Mouse (Mus musculus): ENCODE measurements around the gene Spata13.

The Spata13 gene

DNA sequence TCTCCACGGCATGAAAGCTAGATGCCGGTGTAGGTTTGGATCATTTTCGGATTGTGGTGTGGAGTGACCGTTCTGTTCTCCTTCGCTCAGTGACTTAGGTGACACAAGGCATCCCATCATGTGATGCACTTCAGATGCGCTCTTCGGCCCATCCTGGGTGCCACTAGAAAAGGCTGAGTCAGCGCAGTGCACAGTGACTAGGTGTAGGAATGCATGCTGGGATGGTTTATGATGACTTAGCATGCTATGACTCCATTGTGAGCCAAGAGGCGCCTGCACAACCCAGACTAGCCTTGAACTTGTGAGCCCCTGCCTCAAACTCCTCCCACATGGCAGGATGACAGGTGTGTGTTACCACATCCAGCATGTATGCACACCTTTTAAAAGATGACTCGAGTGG, 112.3 kb downstream of the Spata13 start:
- DNase-seq (ENCODE audit: low read depth in 2 of 2, low spot score in 2 of 2), result no peak

DNA sequence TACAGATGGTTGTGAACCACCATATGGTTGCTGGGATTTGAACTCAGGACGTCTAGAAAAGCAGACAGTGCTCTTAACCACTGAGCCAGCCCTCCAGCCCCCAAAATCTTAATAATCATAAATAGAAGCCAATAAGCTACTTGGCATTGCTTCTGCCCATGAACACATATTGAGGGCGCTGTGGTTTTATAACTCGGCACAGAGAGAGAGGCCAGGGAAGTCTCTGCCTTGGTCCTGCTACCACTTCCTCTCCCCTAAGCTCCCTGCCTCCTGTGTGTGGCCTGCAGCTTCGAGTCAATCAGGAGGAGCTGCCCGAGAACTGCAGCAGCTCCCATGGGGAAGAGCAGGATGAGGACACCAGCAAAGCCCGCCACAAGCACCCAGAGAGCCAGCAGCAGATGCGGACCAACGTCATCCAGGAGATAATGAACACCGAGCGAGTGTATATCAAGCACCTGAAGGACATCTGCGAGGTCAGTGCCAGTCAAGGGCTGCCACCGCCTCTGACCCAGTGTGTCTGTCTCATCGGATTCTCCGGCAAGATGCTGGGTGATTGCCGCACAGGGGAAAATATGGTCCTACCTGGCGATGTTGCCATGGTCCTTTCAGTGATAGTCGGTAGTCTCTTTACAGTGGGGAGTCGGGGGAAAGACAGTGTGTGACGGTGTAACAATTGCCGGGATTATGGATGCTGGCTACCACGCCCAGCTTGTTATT, 113.5 kb downstream of the Spata13 start:
- no peak for DNase-seq (ENCODE audit: low read depth in 2 of 2, low spot score in 2 of 2)

DNA sequence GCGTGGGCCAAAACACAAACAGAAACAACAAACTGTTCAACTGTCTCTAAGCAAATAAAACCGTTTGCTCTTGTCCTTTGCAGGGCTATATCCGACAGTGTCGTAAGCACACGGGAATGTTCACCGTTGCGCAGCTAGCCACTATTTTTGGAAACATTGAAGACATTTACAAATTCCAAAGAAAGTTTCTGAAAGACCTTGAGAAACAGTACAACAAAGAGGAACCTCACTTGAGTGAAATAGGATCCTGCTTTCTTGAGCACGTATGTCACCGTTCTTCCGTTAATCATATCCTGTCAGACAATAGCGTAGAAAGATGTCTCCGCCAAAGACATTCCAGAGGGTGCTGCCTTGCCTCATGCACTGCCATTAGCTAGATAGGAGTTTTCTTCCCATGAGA, 116.1 kb downstream of the Spata13 start:
- DNase-seq (ENCODE audit: low read depth in 2 of 2, low spot score in 2 of 2), result no peak

DNA sequence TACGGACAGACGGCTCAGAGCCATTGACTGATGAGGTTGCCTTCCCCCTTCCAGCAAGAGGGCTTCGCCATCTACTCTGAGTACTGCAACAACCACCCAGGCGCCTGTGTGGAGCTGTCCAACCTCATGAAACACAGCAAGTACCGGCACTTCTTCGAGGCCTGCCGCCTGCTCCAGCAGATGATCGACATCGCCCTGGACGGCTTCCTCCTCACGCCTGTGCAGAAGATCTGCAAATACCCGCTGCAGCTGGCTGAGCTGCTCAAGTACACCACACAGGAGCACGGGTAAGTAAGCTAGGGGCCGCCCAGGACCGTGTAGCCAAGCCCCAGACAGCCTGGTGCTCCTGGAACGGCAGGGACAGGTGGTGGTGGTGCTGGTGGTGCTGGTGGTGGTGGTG, 117.8 kb downstream of the Spata13 start:
- no peak for DNase-seq (ENCODE audit: low read depth in 2 of 2, low spot score in 2 of 2)

DNA sequence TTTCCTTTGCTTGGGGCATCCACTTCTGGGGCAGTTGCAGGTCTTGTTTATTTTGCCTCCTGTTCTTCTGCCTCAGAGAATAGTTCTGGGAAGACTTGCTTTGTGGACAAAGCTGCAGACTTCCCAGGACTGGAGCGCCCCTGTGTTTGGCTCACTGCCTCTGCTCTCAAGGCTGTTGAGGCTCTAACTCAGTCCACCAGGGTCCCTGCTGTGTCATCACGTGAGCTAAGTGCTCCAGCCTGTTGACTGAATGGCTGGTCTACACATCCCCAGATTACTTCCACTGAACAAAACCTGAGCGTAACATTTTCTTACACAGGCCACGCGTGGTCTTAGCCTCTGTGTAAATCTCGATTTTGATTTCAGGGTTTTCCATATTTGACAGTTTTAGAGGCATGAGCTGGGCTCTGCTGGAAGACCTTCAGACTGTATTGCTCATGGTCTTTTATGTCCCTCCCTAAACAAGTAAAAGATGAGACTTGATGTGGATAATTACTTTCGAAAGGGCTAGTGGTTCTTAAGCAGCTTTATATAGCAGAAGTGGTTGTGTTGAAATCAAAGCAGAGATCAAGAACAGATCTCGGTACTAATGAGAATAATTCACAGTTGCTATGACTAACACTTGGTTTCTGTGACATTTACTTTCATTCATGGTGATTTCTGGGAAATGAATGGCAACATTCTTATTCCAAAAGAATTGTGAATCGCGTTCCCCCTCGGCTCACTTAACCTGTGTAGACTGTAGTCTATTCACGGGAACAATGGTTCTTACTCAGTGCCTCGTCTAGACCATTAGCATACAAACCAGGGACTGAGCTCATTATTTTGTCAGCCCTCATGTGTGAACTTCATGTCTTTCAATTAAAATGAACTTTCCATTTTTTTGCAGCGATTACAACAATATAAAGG, 119.3 kb downstream of the Spata13 start:
- DNase-seq (ENCODE audit: low read depth in 2 of 2, low spot score in 2 of 2), result no peak

DNA sequence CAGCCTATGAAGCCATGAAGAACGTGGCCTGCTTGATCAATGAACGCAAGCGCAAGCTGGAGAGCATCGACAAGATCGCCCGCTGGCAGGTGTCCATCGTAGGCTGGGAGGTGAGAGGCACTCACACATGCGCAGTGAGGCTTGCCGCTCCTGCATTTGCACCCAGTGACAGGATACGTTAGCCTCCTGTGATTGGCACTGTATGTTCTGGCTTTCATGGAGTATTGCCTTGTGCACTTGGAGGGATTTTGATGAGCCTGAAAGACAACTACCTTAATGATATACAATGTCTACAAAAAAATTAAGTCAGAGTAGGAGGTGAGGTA, 120.0 kb downstream of the Spata13 start:
- DNase-seq (ENCODE audit: low read depth in 2 of 2, low spot score in 2 of 2), result no peak

DNA sequence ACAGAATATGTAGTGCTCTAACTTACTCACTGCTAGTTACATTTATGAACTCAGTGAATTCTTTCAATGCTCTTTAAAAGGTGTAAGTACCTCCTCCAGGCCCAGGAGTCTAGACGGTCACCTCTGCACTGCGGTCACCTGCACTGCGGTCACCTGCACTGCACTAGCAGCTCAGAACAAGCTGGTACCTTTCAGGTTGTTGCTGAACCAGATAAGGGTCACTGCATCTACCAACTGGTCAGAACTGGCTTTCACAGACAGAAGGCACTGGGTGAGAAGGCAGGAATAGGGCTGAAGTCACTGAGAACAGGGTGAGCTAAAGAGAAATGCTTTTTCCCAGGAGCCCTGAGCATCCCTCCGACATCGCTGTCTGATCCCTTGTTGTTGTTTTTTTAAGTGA, 120.9 kb downstream of the Spata13 start:
- no peak for DNase-seq (ENCODE audit: low read depth in 2 of 2, low spot score in 2 of 2)

DNA sequence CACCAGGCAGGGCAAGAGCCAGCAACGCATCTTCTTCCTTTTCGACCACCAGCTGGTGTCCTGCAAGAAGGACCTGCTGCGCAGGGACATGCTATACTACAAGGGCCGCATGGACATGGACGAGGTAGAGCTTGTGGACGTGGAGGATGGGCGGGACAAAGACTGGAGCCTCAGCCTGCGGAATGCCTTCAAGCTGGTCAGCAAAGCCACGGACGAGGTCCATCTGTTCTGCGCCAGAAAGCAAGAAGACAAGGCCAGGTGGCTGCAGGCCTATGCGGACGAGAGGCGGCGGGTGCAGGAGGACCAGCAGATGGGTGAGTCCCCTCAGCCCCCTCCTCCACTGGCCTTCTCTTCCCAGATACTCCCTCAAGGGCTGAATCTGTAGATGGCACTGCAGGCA, 122.5 kb downstream of the Spata13 start:
- DNase-seq (ENCODE audit: low read depth in 2 of 2, low spot score in 2 of 2), result no peak

DNA sequence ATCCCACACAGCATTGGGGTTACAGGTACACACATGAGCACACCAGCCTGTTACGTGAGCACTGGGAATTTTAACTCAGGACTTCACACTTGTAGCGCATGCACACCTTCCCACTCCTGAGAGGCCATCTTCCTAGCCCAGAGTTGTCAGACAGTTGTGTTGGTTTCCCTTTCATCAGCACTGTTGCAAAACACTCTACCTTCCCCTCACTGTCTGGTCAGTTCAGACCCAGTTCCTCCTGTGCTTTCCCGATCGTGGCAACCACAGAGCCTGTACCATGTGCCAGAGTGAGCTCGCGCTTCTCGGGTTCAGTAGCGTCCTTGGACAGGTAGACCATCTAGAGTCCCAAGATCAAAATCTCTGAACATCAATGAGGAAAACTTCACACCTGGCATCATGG, 123.5 kb downstream of the Spata13 start:
- no peak for DNase-seq (ENCODE audit: low read depth in 2 of 2, low spot score in 2 of 2)

DNA sequence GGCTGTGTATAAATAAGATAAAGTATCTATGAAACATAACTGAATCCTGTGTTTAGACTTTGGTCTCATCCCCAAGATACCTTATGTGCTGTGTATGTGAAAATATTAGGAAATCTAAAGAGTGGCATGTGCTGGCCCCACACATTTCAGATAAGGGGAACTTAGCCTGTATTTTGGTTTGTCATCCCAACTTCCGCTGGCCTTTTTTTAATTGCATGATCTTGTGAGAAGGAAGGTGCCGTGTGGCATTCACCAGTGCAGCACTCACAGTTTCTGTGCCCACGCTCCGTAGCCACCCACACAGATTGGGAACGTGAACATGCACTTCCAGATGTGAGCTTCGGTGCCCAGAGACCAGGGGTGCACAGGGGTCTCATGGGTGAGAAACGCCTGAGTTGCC, 123.9 kb downstream of the Spata13 start:
- DNase-seq (ENCODE audit: low read depth in 2 of 2, low spot score in 2 of 2), result no peak

DNA sequence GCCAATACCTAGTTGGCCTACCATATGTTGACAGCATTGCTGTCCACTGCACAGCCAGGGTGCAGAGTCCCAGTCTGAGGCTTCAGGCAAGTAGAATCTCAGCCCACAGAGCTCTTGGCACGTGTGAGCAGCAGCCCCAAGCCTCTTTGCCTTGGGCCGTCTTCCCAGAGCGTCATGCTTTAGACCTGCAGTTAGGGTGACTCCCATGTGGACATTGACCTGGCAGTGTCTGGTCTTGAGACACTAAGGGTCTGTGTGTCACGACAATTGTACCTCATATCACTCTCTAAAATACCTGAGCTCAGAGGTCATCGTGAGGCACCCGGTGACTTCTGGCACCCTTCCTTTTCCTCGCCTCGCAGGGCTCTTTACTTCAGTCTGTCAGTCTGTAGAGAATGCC, 125.3 kb downstream of the Spata13 start:
- no peak for DNase-seq (ENCODE audit: low read depth in 2 of 2, low spot score in 2 of 2)

DNA sequence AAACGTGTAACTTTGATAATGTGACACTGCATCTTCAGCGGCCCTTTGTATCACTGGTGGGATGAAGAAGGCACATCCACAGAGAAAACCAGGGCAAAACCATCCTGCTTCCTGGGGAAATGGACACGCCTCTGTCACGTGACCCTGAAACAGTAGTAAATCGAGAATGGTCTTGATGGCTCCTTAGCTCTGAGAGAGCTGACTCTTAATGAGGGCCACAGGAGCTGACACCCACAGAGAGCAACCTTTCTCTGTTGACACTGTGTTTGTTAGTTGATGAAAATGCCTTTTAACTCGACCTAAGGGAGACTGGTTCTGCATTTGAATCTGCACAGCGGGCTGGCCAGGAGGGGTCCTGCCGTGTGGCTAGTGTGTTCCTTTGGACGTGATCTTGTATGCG, 128.0 kb downstream of the Spata13 start:
- DNase-seq (ENCODE audit: low read depth in 2 of 2, low spot score in 2 of 2), result no peak

DNA sequence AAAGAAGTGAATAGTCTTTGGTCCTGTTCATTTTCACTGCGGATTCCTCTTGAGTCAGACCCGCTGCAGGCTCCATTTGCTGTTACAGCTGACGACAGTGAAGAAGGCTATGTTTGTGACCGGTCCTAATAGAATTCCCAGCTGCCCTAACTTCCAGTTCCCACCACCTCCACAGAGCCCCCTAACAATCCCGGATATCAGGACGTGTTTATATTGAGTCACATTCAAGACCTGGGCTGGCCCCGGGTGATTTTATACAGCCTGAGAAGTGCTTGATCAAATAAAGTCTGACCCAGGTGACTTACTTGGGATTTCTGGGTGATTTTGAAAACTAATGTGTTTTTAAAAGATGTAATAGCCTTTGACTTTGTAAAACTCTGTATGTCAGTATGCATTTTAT, 129.0 kb downstream of the Spata13 start:
- no peak for DNase-seq (ENCODE audit: low read depth in 2 of 2, low spot score in 2 of 2)

DNA sequence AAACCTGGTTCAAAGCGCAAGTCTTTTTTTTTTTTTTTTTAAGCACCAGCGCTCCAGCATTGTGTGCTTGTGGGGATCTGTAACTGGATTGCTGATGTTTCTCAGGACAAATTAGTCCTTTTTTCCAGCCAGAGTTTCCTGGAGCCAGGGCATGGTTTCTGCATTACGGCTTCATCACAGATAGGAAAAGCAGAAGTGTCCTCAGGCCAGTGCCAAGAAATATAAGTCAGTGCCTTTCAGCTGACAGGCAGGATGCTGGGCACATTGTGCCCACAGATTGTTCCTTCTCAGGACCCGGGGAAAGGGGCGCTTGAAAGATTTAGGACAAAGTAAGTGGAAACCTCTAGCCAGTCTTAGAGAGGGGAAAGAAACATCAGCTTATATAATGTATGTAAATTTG, 129.9 kb downstream of the Spata13 start:
- DNase-seq (ENCODE audit: low read depth in 2 of 2, low spot score in 2 of 2), result no peak

DNA sequence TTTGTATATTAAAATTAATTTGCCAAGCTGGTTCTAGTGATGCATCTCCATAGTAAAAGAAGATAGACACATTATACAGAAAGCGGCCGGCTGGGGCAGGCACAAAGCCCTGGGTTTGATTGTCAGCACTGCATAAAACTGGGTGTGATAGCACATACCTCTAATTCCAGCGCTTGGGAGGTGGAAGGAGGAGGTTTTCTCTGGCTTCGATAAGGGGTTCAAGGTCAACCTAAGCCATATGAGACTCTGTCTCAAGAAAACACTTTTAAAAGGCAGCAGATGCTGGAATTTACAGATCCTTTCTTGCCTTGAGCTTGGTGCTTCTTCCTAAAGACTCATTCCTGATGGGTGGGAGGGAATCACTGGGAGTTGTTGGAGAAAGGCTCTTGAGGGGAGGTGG, 130.7 kb downstream of the Spata13 start:
- no peak for DNase-seq (ENCODE audit: low read depth in 2 of 2, low spot score in 2 of 2)

DNA sequence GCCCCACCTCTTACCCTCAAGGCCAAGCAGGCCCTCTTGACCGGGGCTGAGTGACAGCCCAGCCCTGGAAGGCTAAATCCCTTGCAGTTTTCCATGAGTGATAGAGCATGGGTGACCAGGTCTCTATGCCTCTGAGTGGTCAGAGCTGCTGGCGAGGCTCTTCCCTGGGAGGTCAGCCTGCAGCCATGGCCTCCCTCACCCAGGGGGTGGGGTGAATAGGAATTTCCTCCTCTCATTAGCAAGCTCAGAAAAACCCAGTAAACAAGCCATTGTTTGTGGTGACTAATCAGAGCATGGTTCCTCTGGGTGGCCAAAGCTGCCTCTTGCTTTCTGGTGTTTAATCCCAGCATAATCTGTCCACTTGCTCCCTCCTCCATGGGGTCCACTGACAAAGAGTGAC, 131.2 kb downstream of the Spata13 start:
- no peak for DNase-seq (ENCODE audit: low read depth in 2 of 2, low spot score in 2 of 2)

DNA sequence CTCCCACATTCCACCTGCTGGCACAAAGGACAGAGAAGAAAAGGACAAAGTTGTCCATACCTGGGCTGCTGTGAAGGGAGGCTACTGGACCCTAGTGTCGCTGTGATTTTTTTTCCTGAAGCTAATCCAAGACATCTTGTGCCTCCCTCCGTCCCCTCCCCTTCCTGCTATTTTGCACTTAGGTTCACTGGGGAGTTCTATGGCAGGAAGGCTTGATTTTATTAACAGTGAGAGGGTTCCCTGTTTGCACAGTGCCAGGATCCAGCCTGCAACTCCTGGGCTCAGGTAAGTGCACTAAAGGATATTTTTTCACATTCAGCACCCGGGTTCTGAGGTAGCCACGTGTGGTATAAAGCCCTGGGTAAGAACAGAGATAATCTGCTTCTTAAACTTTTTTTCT, 134.1 kb downstream of the Spata13 start, which contains the start of gene C1qtnf9:
Gene C1qtnf9, plus strand, starts transcription at position 251 of the 400 bp plus-strand sequence.
- no peak for DNase-seq (ENCODE audit: low read depth in 2 of 2, low spot score in 2 of 2)

DNA sequence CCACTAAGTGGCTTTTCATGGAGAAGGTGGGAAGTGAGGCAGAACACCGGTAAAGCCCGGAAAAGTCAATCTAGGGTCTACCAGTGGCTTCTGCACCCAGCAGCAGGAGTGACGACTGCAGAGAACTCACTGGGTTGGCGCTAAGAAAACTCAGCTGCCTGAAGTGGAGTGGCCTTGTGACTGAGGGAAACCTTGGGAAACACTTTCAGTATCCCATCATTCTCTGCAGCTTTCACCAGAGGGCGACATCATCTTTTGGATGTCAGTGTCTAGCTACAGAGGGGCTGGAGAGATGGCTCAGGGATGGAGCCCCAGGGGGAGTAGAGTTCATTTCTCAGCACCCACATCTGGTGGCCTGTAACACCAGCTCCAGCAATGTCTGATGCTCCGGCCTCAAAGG, 135.5 kb downstream of the Spata13 start:
- DNase-seq (ENCODE audit: low read depth in 2 of 2, low spot score in 2 of 2), result no peak

DNA sequence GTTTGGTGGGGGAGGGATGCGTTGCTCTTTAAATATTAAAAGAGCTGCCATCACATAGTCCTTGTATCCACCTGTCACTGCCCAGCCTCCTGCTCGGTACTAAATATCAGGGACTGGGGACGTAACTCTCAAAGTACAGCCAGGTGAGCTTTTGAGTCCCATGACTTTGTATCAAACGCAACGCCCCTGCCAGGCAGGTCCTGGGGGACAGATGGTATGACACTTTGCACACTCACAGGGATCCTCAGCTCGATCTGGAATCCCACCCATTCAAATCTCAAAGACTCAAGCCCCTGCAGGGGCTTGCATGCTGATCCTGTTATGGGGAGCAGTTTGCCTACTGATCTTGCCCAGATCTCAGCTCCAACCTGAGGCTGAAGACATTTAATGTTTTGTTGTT, 136.8 kb downstream of the Spata13 start:
- no peak for DNase-seq (ENCODE audit: low read depth in 2 of 2, low spot score in 2 of 2)

DNA sequence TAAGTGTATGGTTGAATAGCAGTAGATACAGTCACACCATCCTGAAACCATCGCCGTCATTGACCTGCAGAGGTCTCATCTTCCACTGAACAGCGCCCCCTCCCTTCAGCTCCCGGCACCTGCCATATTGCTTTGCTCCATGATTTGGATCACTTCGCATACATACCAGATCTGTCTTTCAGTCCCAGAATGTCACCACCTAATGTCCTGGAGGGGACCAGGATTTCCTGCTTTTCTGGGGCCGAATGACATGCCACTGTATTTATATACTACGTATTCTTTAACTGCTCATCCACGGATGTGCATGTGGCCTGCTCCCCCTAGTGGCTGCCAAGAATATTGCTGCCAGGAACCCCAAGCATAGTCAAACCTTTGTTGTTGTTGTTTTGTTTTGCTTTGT, 137.3 kb downstream of the Spata13 start:
- peak; percentile 59 to 78 for DNase-seq (ENCODE audit: low read depth in 2 of 2, low spot score in 2 of 2)

DNA sequence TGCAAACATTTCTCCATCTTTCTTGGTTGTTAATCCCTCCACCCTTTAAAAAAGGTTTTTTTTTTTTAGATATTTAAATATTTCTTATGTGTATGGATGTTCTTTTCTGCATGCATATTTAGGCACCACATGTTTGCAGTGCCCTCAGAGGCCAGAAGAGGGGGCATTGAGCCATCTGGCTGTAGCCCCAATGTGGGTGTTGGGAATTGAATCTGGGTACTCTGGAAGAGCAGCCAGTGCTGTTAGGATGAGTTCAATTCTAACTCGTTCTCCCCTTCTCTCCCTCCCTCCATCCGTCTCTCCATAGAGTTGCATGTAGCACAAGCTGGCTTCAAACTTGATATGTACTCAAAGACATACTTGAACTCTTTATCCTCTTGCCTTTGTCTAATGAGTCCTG, 139.7 kb downstream of the Spata13 start:
- DNase-seq (ENCODE audit: low read depth in 2 of 2, low spot score in 2 of 2), result no peak

DNA sequence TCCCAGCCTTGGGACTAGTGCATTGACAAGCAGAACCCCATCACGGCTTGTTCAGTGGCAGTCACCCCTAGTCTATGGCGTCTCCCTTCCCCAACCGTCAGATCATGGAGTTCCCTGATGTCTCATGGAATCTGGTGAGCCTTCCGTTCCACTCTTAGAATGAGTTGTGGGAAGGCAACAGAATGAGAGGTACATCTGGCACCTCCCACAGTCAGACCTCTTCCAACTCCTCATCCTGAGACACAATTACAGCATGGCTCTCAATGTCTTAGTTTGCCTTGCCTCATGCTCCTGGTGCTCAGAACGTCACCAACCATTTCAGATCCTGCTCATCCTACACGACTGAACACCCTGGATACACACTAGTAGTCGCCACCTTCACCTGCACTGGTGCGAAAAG, 142.7 kb downstream of the Spata13 start:
- no peak for DNase-seq (ENCODE audit: low read depth in 2 of 2, low spot score in 2 of 2)

DNA sequence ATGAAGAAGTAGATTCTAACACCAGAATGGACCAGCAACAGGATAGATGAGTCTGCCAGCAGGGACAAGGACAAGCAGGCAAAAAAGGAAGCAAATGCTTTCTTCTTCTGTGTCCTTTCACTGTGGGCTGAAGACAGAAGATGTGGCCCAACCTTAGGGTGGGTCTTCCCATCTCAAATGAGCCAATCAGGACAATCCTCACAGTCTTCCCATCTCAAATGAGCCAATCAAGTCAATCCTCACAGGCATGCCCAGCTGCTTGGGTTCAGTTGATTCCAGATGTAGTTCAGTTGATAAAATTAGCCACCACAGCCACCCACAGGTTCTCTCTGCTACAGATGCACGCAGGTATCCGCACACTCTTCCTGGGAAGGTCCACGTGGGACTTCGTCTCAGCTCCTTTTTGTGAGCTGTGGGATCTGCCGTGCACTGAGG, 143.7 kb downstream of the Spata13 start:
- no peak for DNase-seq (ENCODE audit: low read depth in 2 of 2, low spot score in 2 of 2)

Data from CD8-positive naive resting alpha-beta T cell, adult 2 months (primary cell).